Mouse (Mus musculus) midbrain, embryonic 14.5 days (tissue): ENCODE measurements around the gene Fam13a. TPM values are rescaled to one million over a fixed set of nuclear protein-coding genes. Genes with fewer than 3 reads are reported as not detected.

Source experiments
- ATAC-seq: fragments of 200-750 bp; cut with Nextera tagmentation; 2 replicates; pipeline ENCODE4 v1.8.0; 2017; ENCODE audit warnings: moderate number of reproducible peaks, moderate library complexity; ENCODE audit not compliant: low FRiP score, low TSS enrichment
- DNase-seq: peaks from one replicate; pipeline ENCODE4 v3.0.0-alpha.2; 2015
- H3K27ac ChIP-seq: fragments of 300-500 bp; sonication (generic); replicated peaks from 2 replicates; pipeline ENCODE4 v1.5.1; 2014; ENCODE audit warnings: mild to moderate bottlenecking, low read depth, low read length, moderate library complexity
- H3K27me3 ChIP-seq: fragments of 300-500 bp; sonication (generic); 2 replicates; pipeline ENCODE4 v1.6.1; 2014; ENCODE audit warnings: low read length, control low read depth, mixed read lengths; ENCODE audit not compliant: control insufficient read depth, insufficient read depth
- H3K36me3 ChIP-seq: fragments of 300-500 bp; sonication (generic); 2 replicates; pipeline ENCODE4 v1.6.1; 2014; ENCODE audit warnings: low read length, control low read depth; ENCODE audit not compliant: control insufficient read depth, insufficient read depth
- H3K4me1 ChIP-seq: fragments of 300-500 bp; sonication (generic); 2 replicates; pipeline ENCODE4 v1.6.1; 2014; ENCODE audit warnings: mild to moderate bottlenecking, antibody characterized with exemption, low read length, control low read depth; ENCODE audit not compliant: control insufficient read depth, insufficient read depth
- H3K4me2 ChIP-seq: fragments of 300-500 bp; sonication (generic); 2 replicates; pipeline ENCODE4 v1.6.1; 2014; ENCODE audit warnings: mild to moderate bottlenecking, low read length, moderate library complexity
- H3K4me3 ChIP-seq: fragments of 300-500 bp; sonication (generic); replicated peaks from 2 replicates; pipeline ENCODE4 v1.5.1; 2014; ENCODE audit warnings: low read depth, low read length
- H3K9ac ChIP-seq: fragments of 300-500 bp; sonication (generic); replicated peaks from 2 replicates; pipeline ENCODE4 v1.6.1; 2014; ENCODE audit warnings: mild to moderate bottlenecking, low read length, moderate library complexity
- H3K9me3 ChIP-seq: fragments of 300-500 bp; sonication (generic); 2 replicates; pipeline ENCODE4 v1.6.1; 2016; ENCODE audit warnings: low read length, control low read depth, mixed read lengths; ENCODE audit not compliant: control insufficient read depth
- WGBS: fragments of 180-500 bp; shearing (Covaris S2); extraction: QIAGEN DNeasy Blood & Tissue Kit; methylation state at CpG from one replicate; pipeline ENCODE4 v1.1.7; 2014; 5-methylcytosine and 5-hydroxymethylcytosine counted together
- polyA plus RNA-seq: library from polyadenylated mRNA; unstranded; fragments of >200 nt; fragmentation: Nextera tagmentation; extraction: Ambion mirVana; gene quantifications from 2 replicates; pipeline ENCODE4 v1.2.1, GENCODE M21; 2014

Gene Fam13a
- polyA plus RNA-seq, 1 experiment from 2014 or later: 10.5 TPM

- no peak overlapping the region for H3K4me3 ChIP-seq
- no peak for ATAC-seq
- H3K27ac ChIP-seq: no peak overlapping the region
- H3K36me3 ChIP-seq: 0 out of 2 replicates have a peak, but pooled peaks cover 8% of the 10 kb centered on the region
- no peaks in the 10 kb centered on the region for H3K27me3 ChIP-seq
- H3K9me3 ChIP-seq: no peaks in the 10 kb centered on the region
- DNase-seq: no peak
- no peak overlapping the region for H3K9ac ChIP-seq
- 94% methylated on average over 7 of the region's 7 CpGs for WGBS
- no peak overlapping the region for H3K4me2 ChIP-seq
- H3K4me1 ChIP-seq: peaks cover 9% of the 10 kb centered on the region
These were observed 123.8 kb downstream of the Fam13a start for GRCm38 (mm10) chr6:58900536-58900935.

GRCm38 (mm10) chr6:58899076-58899475 lies 125.3 kb downstream of the Fam13a start:
- no peak overlapping the region for H3K9ac ChIP-seq
- DNase-seq (no peak), ATAC-seq (no peak)
- no peak overlapping the region for H3K4me2 ChIP-seq
- H3K27me3 ChIP-seq: no peaks in the 10 kb centered on the region
- WGBS: 94% methylated on average over 3 of the region's 3 CpGs
- H3K9me3 ChIP-seq: no peaks in the 10 kb centered on the region
- peaks cover 9% of the 10 kb centered on the region for H3K4me1 ChIP-seq
- peaks cover 15% of the 10 kb centered on the region for H3K36me3 ChIP-seq
- H3K27ac ChIP-seq: no peak overlapping the region
- no peak overlapping the region for H3K4me3 ChIP-seq

GRCm38 (mm10) chr6:58896648-58897047 lies 127.7 kb downstream of the Fam13a start:
- ATAC-seq (no peak), DNase-seq (no peak)
- peaks cover 21% of the 10 kb centered on the region for H3K36me3 ChIP-seq
- H3K27me3 ChIP-seq: no peaks in the 10 kb centered on the region
- no peaks in the 10 kb centered on the region for H3K9me3 ChIP-seq
- H3K4me2 ChIP-seq: no peak overlapping the region
- H3K4me3 ChIP-seq: no peak overlapping the region
- H3K4me1 ChIP-seq: no peaks in the 10 kb centered on the region
- no peak overlapping the region for H3K9ac ChIP-seq
- H3K27ac ChIP-seq: no peak overlapping the region
- 84% methylated on average over 3 of the region's 3 CpGs for WGBS

- no peaks in the 10 kb centered on the region for H3K27me3 ChIP-seq
- DNase-seq (no peak), ATAC-seq (no peak)
- 89% methylated on average over 4 of the region's 4 CpGs for WGBS
- no peak overlapping the region for H3K9ac ChIP-seq
- H3K4me1 ChIP-seq: no peaks in the 10 kb centered on the region
- peaks cover 26% of the 10 kb centered on the region for H3K36me3 ChIP-seq
- no peak overlapping the region for H3K4me3 ChIP-seq
- H3K27ac ChIP-seq: no peak overlapping the region
- no peaks in the 10 kb centered on the region for H3K9me3 ChIP-seq
- no peak overlapping the region for H3K4me2 ChIP-seq
These were observed 129.4 kb downstream of the Fam13a start for GRCm38 (mm10) chr6:58894994-58895393.

GRCm38 (mm10) chr6:58893307-58893706 lies 131.0 kb downstream of the Fam13a start:
- DNase-seq (no peak), ATAC-seq (no peak)
- H3K27me3 ChIP-seq: no peaks in the 10 kb centered on the region
- H3K4me1 ChIP-seq: no peaks in the 10 kb centered on the region
- no peak overlapping the region for H3K9ac ChIP-seq
- H3K27ac ChIP-seq: no peak overlapping the region
- no peaks in the 10 kb centered on the region for H3K9me3 ChIP-seq
- 96% methylated on average over 6 of the region's 6 CpGs for WGBS
- H3K4me2 ChIP-seq: no peak overlapping the region
- no peak overlapping the region for H3K4me3 ChIP-seq
- peaks cover 35% of the 10 kb centered on the region for H3K36me3 ChIP-seq

- no peak overlapping the region for H3K4me3 ChIP-seq
- no peak overlapping the region for H3K4me2 ChIP-seq
- DNase-seq (no peak), ATAC-seq (no peak)
- H3K4me1 ChIP-seq: no peaks in the 10 kb centered on the region
- no peak overlapping the region for H3K27ac ChIP-seq
- no peaks in the 10 kb centered on the region for H3K9me3 ChIP-seq
- H3K27me3 ChIP-seq: no peaks in the 10 kb centered on the region
- 94% methylated on average over 3 of the region's 3 CpGs for WGBS
- H3K9ac ChIP-seq: no peak overlapping the region
- peaks cover 21% of the 10 kb centered on the region for H3K36me3 ChIP-seq
These were observed 134.4 kb downstream of the Fam13a start for GRCm38 (mm10) chr6:58889917-58890316.

GRCm38 (mm10) chr6:58882271-58882670 lies 142.1 kb downstream of the Fam13a start:
- Histone ChIP-seq H3K9ac (no peak overlapping the region), H3K27ac (no peak overlapping the region), H3K4me2 (no peak overlapping the region), H3K4me1 (no peaks in the 10 kb centered on the region), H3K27me3 (no peaks in the 10 kb centered on the region), H3K9me3 (no peaks in the 10 kb centered on the region), H3K4me3 (no peak overlapping the region), H3K36me3 (peaks cover 10% of the 10 kb centered on the region)
- ATAC-seq (no peak), DNase-seq (peak; percentile 30)
- 86% methylated on average over 6 of the region's 6 CpGs for WGBS

Other genes starting within 250 kb of the Fam13a start
- gene Herc3, start 193.1 kb downstream of the Fam13a start, polyA plus RNA-seq: 29.2 and 30.4 TPM in 2 replicates
- 225 and 247 TPM in 2 replicates for gene Nap1l5, start 117.5 kb downstream of the Fam13a start, polyA plus RNA-seq
- gene Tigd2, start 184.3 kb upstream of the Fam13a start, polyA plus RNA-seq: 12.1 and 13.6 TPM in 2 replicates